Mouse (Mus musculus) stomach, postnatal 0 days (tissue): Measurements from ENCODE around the gene Bmp10.

ENCODE experiments used
- CTCF ChIP-seq: IDR thresholded peaks from 2 replicates; pipeline ENCODE4 v1.5.1; 2016; ENCODE audit warnings: antibody characterized with exemption, low read depth, mild to moderate bottlenecking, moderate library complexity
- EP300 ChIP-seq: optimal IDR thresholded peaks from 2 replicates; pipeline ENCODE3; 2016; ENCODE audit warnings: antibody characterized with exemption

- no peak for TF ChIP-seq CTCF
- no peak for TF ChIP-seq EP300
Measured at GRCm38 (mm10) chr6:87384761-87385160, 44.0 kb upstream of the Bmp10 start.
